Mouse (Mus musculus): ENCODE measurements around the gene Nrp1.
A peak's percentile ranks its signal among the peaks of the same experiment; 100 is the strongest.

Gene Nrp1

GRCm38 (mm10) chr8:128516846-128517446 lies 158.5 kb downstream of the Nrp1 start:
- no peak for DNase-seq

DNA sequence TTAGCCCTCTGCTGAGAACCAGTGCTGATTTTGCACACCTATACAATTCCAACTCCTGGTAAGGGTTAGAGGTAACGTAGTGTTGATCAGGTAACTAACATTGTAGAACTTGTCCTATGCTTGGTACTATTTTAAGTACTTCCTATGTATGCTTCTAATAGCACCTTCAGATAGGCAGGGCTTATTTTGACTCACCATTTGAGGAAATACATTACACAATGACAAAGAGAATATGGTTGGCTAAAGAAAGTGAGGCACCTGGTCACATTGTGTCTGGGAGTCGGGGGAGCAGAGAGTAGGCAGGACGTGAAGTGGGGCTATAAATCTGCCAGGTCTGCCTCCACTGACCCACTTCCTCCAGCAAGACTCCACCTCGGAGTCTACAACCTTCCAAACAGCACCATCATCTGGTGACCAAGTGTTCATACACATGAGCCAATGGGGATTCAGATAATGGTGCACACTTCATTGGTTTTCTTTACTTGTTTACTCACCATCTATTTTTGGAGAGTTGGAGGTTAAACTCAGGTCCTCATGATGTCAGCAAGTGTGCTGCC lies 159.2 kb downstream of the Nrp1 start:
- peak in 1 of 2 experiments; percentile 7 for DNase-seq

- DNase-seq = no peak
Measured at GRCm38 (mm10) chr8:128519366-128519765, 161.0 kb downstream of the Nrp1 start.

DNA sequence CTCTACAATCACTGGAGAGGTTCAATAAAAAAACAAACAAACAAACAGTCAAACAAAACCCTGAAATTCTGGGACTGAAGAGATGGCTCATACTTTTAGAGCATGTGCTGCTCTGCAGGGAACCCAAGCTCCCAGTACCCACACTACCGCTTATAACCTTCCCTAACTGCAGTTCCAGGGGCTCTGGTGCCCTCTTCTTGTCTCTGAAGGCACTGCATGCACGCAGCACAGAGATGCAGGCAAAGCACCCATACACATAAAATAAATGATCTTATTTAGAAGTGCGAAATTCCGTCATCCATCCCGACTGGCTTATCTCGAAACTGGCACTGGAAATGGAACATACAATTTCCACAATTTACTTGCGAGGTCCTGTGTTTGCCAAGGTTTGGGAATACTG lies 165.4 kb downstream of the Nrp1 start:
- peak in 1 of 2 experiments; percentile 12 for DNase-seq

DNA sequence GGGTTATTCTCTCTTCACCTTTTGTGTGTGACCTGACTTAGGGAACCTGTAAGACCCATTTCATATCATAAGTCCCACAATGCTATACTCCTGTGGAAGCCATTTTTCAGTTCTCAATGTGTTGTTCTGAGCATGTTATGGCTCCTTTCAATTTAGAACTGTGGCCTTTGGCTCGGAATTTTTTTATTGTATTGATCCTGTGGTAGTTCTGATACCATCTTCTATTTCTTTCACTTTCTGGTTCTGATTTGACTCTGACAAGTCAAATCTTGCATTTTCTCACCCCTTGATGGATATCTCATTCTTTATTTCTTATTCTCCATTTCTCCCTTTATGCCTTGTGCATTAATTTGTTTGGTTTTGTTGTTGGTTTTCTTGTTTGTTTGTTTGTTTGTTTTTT lies 167.5 kb downstream of the Nrp1 start:
- DNase-seq = no peak

GRCm38 (mm10) chr8:128528591-128529383 lies 170.4 kb downstream of the Nrp1 start:
- no peak for DNase-seq

- DNase-seq = no peak
Measured at GRCm38 (mm10) chr8:128534442-128534871, 176.1 kb downstream of the Nrp1 start.

DNA sequence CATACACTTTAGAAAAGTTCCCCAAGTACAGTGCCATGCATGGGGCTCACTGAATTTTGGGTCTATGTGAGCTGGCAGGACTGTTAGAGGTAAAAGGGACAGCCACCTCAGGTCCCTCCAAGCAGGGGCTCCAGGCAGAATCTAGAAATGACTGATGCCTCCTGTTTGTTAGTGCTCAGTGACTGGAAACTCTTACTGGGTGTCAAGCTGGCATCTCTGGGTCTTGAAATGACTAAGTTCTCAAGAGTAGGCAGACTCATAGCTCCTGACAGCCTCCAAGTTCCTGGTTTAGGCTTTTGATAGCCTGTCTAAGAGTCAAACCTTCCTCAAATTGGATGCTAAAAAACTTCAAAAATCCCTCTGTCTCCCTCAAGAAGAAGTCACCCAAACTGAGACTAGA lies 177.3 kb downstream of the Nrp1 start:
- no peak for DNase-seq

DNA sequence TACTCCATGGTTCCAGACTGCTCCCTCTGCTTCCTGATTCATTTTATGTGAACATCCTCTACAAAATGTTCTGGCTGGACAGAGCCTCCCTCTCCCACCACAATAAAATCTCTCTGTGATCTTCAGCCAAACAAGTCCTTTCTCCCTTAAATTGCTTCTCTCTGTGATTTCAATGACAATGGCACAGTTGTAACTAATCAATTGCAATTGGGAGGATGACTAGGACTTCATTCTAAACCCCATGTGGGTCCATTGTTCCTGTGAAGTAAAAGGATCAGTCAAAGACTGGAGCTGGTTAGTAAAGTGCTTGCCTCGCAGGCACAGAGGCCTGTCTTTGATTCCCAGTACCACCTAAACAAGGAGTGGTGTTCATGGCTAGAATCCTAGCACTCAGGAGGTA lies 180.0 kb downstream of the Nrp1 start:
- no peak for DNase-seq

DNA sequence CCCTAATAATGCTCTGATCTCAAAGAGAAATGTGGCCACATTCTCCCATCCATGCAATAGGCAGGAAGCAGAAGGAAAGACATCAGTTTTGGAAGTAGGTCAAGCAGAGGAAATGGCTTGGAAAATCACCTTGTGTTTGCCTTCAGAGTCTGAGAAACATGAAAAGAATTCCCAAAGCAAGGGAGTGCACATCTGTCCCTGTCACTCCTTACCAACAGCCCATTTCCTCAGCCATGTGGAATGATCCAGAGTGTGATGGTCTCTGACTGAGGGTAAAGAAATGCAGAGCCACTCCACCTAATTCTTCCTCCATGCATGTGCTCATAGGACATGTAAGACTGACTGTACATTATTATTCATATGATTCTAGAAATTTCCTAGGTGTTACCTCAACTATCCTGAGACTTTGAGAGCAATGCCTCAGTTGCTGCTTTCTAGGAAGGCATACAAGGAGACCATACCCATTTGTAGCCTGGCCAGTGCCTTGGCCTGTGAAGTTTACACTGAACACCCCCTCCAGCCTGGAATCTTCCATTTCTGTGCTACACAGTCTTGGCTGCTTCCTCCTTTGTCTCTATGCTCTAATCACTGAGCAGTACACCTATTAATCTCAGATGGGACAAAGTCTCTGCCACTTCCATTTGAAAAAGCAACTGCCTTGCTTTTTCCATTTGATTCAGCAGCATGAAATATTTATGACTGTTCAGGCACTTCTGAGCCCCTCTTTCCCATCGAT lies 183.1 kb downstream of the Nrp1 start:
- DNase-seq = no peak

GRCm38 (mm10) chr8:128544128-128544846 lies 185.9 kb downstream of the Nrp1 start:
- DNase-seq = no peak

GRCm38 (mm10) chr8:128546287-128546686 lies 187.9 kb downstream of the Nrp1 start:
- DNase-seq = no peak

DNA sequence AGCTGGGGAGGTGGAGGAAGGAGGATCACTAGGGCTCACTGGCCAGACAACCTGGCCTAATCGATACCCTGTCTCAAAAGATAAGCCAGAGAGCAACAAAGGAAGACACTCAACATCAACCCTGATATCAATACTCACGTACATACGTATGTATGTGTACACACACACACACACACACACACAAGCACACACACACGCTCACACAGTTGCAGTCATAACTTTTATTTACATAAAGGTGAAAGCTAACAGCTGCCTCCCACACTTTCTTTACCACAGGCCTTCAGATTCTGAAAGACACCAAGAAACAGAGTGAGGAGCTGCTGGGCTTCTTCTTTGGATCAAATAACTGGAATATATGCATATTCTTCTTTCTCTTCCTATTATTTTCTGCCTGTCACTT lies 189.0 kb downstream of the Nrp1 start:
- DNase-seq = no peak

DNA sequence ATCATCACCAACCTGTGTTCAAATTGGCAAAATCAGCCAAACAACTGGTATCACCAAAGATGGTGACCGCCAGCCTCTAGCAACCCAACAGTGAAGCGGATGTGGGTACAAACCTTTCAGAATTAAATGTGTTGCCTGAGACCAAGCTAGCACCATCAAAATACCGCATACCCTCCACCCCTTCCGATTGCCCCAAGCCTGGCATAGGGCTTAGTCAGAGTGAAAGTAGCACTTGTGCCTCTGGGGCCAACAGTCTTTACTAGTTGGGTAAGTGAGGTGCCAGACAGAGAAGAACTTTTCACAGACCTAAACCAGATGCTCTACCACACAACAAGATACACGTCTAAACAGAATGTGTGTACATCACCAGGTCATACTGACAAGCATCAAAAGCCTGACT lies 191.3 kb downstream of the Nrp1 start:
- no peak for DNase-seq

DNA sequence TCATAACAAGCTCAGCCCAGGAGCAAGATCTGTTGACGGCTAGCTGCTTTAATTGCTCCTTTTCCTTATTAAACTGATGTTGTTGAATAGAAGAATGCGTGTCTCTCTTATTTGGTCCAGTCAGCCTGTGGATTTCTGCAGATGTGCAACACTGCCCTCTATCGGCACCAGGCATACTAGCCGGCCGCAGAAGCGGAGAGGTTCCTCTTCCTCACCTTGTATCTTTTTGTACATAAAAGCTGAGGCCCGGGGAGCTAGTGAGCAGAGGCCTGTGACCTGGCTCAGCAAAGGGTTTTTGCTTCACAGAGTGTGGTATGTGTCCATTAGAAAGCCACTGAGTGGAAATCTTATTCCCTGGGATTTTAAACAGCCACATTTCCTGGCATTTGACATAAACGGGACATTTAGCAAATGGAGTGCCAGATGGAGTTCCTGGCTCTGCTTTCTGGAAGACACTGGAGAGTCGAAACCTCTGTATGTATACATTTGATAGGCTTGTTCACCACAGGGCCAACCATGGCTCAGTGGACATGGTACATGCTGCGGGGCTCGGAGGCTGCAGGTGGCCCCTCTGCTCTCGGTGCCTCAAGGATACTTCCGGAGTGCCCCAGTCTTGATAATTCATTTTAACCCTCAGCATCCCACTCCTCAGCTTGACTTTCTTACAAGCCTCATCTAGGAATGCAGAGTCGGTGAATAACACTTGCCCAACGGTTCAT lies 193.2 kb downstream of the Nrp1 start:
- peak; percentile 26 to 72 for DNase-seq

Data from kidney, adult 8-10 months (tissue).